Mouse (Mus musculus) myocyte (in vitro differentiated cells): ENCODE data around the gene St3gal3. TPM values are rescaled to one million over a fixed set of nuclear protein-coding genes. Genes with fewer than 3 reads are reported as not detected.

Experiments
- H3K27me3 ChIP-seq: one replicate; pipeline ENCODE4 v1.6.1; 2011; ENCODE audit not compliant: control insufficient read depth, insufficient read depth, insufficient read length
- H3K36me3 ChIP-seq: one replicate; pipeline ENCODE4 v1.6.1; 2011; ENCODE audit not compliant: control insufficient read depth, insufficient read depth
- H3K4me2 ChIP-seq: one replicate; pipeline ENCODE4 v1.6.1; 2011; ENCODE audit warnings: low read depth, control low read depth
- H3K4me3 ChIP-seq: one replicate; pipeline ENCODE4 v1.5.1; 2011; ENCODE audit warnings: mild to moderate bottlenecking, control low read depth, moderate library complexity
- H3K79me2 ChIP-seq: one replicate; pipeline ENCODE4 v1.6.1; 2011; ENCODE audit not compliant: control insufficient read depth, insufficient read depth
- H3ac ChIP-seq: one replicate; pipeline ENCODE4 v1.6.1; 2011; ENCODE audit not compliant: control insufficient read depth, insufficient read length
- CEBPB ChIP-seq: IDR thresholded peaks from 2 replicates; pipeline ENCODE4 v1.6.1; 2011; ENCODE audit warnings: mild to moderate bottlenecking, moderate library complexity; ENCODE audit not compliant: poor library complexity, insufficient read depth, severe bottlenecking
- E2F4 ChIP-seq: IDR thresholded peaks from one replicate; pipeline ENCODE4 v1.6.1; 2011; ENCODE audit warnings: mild to moderate bottlenecking, control low read depth, moderate library complexity; ENCODE audit not compliant: insufficient read depth
- MAX ChIP-seq: IDR thresholded peaks from one replicate; pipeline ENCODE4 v1.6.1; 2011; ENCODE audit warnings: low read depth, mild to moderate bottlenecking, control low read depth
- MYOD1 ChIP-seq, 3 experiments: IDR thresholded peaks; one replicate each; pipeline ENCODE4 v1.6.1; 2011; ENCODE audit warnings: control low read depth in 2 of 3, low read depth in 2 of 3, mild to moderate bottlenecking in 2 of 3, moderate library complexity in 1 of 3; ENCODE audit not compliant: insufficient read length in 2 of 3, control insufficient read depth in 1 of 3
- MYOG ChIP-seq, 3 experiments: IDR thresholded peaks; one replicate each; pipeline ENCODE4 v1.6.1; 2011; ENCODE audit warnings: control low read depth in 2 of 3, low read depth in 2 of 3, mild to moderate bottlenecking in 2 of 3; ENCODE audit not compliant: insufficient read length in 2 of 3, control insufficient read depth in 1 of 3, insufficient read depth in 1 of 3
- POLR2A ChIP-seq: IDR thresholded peaks from one replicate; pipeline ENCODE4 v1.6.1; 2011; ENCODE audit warnings: low read depth, mild to moderate bottlenecking, control low read depth, moderate library complexity; ENCODE audit not compliant: insufficient read length
- POLR2AphosphoS2 ChIP-seq: IDR thresholded peaks from one replicate; pipeline ENCODE4 v1.6.1; 2011; ENCODE audit warnings: low read depth, control low read depth; ENCODE audit not compliant: insufficient read length
- REST ChIP-seq: IDR thresholded peaks from one replicate; pipeline ENCODE4 v1.6.1; 2011; ENCODE audit warnings: mild to moderate bottlenecking, control low read depth, moderate library complexity; ENCODE audit not compliant: insufficient read depth, insufficient read length
- SRF ChIP-seq: IDR thresholded peaks from one replicate; pipeline ENCODE4 v1.6.1; 2011; ENCODE audit warnings: low read depth; ENCODE audit not compliant: control insufficient read depth, insufficient read length
- TCF12 ChIP-seq: IDR thresholded peaks from one replicate; pipeline ENCODE4 v1.6.1; 2011; ENCODE audit warnings: mild to moderate bottlenecking, control low read depth; ENCODE audit not compliant: poor library complexity, insufficient read depth, severe bottlenecking
- TCF3 ChIP-seq: IDR thresholded peaks from one replicate; pipeline ENCODE4 v1.6.1; 2011; ENCODE audit warnings: low read depth, control low read depth; ENCODE audit not compliant: insufficient read length
- USF1 ChIP-seq: IDR thresholded peaks from one replicate; pipeline ENCODE4 v1.6.1; 2011; ENCODE audit warnings: low read depth, mild to moderate bottlenecking, control low read depth, moderate library complexity
- polyA plus RNA-seq: library from polyadenylated mRNA; unstranded; fragments of >200 nt; fragmentation: generic; extraction: Trizol; gene quantifications from one replicate; pipeline ENCODE4 v1.2.1, GENCODE M21; 2012; ENCODE audit warnings: missing spikeins

St3gal3 gene
- polyA plus RNA-seq, 1 experiment, result 45.1 TPM

DNA sequence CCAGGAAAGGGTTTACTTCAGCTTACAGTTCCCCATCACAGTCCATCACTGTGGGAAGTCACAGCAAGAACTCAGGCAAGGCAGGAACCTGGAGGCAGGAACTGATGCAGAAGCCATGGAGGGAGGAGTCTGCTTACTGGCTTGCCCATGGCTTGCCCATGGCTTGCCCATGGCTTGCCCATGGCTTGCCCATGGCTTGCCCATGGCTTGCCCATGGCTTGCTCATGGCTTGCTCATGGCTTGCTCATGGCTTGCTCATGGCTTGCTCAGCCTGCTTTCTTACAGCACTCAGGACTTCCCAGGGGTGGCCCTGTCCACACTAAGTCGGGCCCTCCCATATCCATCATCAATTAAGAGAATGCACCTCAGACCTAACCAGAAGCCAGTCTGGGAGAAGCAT, 58.1 kb downstream of the St3gal3 start:
- Histone ChIP-seq H3K36me3 (no peaks in the 10 kb centered on the region), H3K79me2 (no peaks in the 10 kb centered on the region), H3K4me3 (no peak overlapping the region), H3K4me2 (no peak overlapping the region), H3ac (no peak overlapping the region), H3K27me3 (no peaks in the 10 kb centered on the region)
- TF ChIP-seq SRF (no peak), MYOD1 (IDR thresholded peaks at IDR 0.05; ENCODE audit: control insufficient read depth in 1 of 3, insufficient read length in 2 of 3, low read depth in 2 of 3) (no peak), E2F4 (no peak), REST (no peak), TCF3 (no peak), USF1 (no peak), MAX (no peak), MYOG (IDR thresholded peaks at IDR 0.05; ENCODE audit: control insufficient read depth in 1 of 3, insufficient read depth in 1 of 3, insufficient read length in 2 of 3, low read depth in 2 of 3) (no peak), POLR2AphosphoS2 (no peak), CEBPB (no peak), POLR2A (no peak), TCF12 (no peak)

DNA sequence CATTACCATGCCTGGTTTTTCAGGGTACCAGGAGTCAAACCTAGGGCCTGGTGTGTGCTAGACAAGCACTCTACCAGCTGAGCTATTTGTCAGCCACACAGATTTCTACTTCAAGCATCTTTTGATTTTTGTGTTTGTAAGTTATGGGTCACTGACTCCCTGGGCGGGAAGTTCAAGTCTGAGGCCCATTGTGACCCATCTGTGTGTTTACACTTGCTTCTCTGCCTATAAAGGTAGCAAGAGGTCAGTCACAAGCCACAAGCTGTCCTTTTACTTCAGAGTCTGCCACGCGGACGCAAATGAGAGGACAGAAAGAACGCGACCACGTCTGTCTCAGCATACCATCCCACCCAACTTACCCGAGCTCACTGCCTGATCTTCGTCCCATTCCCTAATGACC, 59.4 kb downstream of the St3gal3 start:
- Histone ChIP-seq H3K79me2 (no peaks in the 10 kb centered on the region), H3ac (no peak overlapping the region), H3K27me3 (no peaks in the 10 kb centered on the region), H3K4me3 (no peak overlapping the region), H3K4me2 (no peak overlapping the region), H3K36me3 (no peaks in the 10 kb centered on the region)
- TF ChIP-seq USF1 (no peak), SRF (no peak), REST (no peak), CEBPB (no peak), MYOG (IDR thresholded peaks at IDR 0.05; ENCODE audit: control insufficient read depth in 1 of 3, insufficient read depth in 1 of 3, insufficient read length in 2 of 3, low read depth in 2 of 3) (no peak), POLR2A (no peak), E2F4 (no peak), POLR2AphosphoS2 (no peak), MAX (no peak), MYOD1 (IDR thresholded peaks at IDR 0.05; ENCODE audit: control insufficient read depth in 1 of 3, insufficient read length in 2 of 3, low read depth in 2 of 3) (no peak), TCF3 (no peak)

DNA sequence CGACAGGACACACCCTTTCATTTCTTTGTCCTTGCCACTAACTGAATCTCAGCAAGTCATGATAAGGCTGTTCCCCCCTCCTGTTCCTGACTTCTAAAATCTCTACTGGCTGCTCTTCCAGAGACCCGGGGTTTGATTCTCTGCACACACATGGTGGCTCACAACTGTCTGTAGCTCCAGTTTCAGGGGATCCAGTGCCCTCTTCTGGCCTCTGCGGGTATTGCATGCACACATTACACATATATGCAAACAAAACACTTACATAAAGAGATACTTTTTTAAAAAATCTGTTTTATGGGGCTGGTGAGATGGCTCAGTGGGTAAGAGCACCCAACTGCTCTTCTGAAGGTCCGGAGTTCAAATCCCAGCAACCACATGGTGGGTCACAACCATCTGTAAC, 60.5 kb downstream of the St3gal3 start:
- Histone ChIP-seq H3K79me2 (no peaks in the 10 kb centered on the region), H3K36me3 (no peaks in the 10 kb centered on the region), H3ac (no peak overlapping the region), H3K4me2 (no peak overlapping the region), H3K4me3 (no peak overlapping the region), H3K27me3 (no peaks in the 10 kb centered on the region)
- TF ChIP-seq USF1 (no peak), MYOG (IDR thresholded peaks at IDR 0.05; ENCODE audit: control insufficient read depth in 1 of 3, insufficient read depth in 1 of 3, insufficient read length in 2 of 3, low read depth in 2 of 3) (no peak), MYOD1 (IDR thresholded peaks at IDR 0.05; ENCODE audit: control insufficient read depth in 1 of 3, insufficient read length in 2 of 3, low read depth in 2 of 3) (no peak), SRF (no peak), REST (no peak), MAX (no peak), POLR2AphosphoS2 (no peak), E2F4 (no peak), TCF3 (no peak), TCF12 (no peak), CEBPB (no peak), POLR2A (no peak)

DNA sequence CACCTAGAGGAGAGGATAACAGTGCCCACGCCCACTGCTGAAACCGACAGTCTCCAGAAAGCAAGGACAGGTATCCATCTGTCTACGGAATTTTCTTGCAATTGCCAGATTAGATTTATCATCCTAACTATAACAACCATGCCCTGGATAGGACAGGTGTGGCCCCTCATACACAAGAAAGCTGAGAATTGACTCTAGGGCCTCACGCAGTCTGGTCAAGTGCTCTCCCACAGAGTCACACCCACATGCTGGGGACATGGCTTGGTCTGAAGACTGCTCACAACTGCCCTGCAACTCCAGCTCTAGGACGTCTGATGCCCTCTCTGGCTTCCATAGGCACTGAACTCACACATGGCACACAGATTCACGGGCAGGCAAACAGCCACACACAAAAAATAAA, 61.6 kb downstream of the St3gal3 start:
- no peak overlapping the region for H3K4me2 ChIP-seq
- no peaks in the 10 kb centered on the region for H3K36me3 ChIP-seq
- no peak for TF ChIP-seq SRF
- TF ChIP-seq POLR2AphosphoS2, result no peak
- no peak for TF ChIP-seq E2F4
- no peak for TF ChIP-seq MAX
- TF ChIP-seq REST, result no peak
- no peak for TF ChIP-seq USF1
- no peak for TF ChIP-seq MYOG (IDR thresholded peaks at IDR 0.05; ENCODE audit: control insufficient read depth in 1 of 3, insufficient read depth in 1 of 3, insufficient read length in 2 of 3, low read depth in 2 of 3)
- no peak for TF ChIP-seq POLR2A
- TF ChIP-seq TCF12, result no peak
- no peak for TF ChIP-seq MYOD1 (IDR thresholded peaks at IDR 0.05; ENCODE audit: control insufficient read depth in 1 of 3, insufficient read length in 2 of 3, low read depth in 2 of 3)
- no peak for TF ChIP-seq CEBPB

More for the DNA sequence above, 61.6 kb downstream of the St3gal3 start:
- Histone ChIP-seq H3K4me3 (no peak overlapping the region), H3K27me3 (no peaks in the 10 kb centered on the region), H3ac (no peak overlapping the region), H3K79me2 (no peaks in the 10 kb centered on the region)
